Mouse (Mus musculus): ENCODE measurements around the gene Actrt2. TPM values are rescaled to one million over a fixed set of nuclear protein-coding genes. Genes with fewer than 3 reads are reported as not detected.
A peak's percentile ranks its signal among the peaks of the same experiment; 100 is the strongest.

Gene Actrt2
- total and polyA plus RNA-seq, 2 experiments: not detected

GRCm38 (mm10) chr4:154705681-154706080 is 38.0 kb upstream of the Actrt2 start:
- no peaks in the 10 kb centered on the region for H3K27me3 ChIP-seq (ENCODE audit: control insufficient read depth, insufficient read depth, low read length)
- no peaks in the 10 kb centered on the region for H3K79me2 ChIP-seq (ENCODE audit: control insufficient read depth, insufficient read depth, low read length)
- H3K9ac ChIP-seq (ENCODE audit: low read depth, low read length): no peak overlapping the region
- H3K4me3 ChIP-seq (ENCODE audit: insufficient read depth, low read depth, low read length): no peak overlapping the region
- 38% methylated on average over 4 of the region's 4 CpGs for WGBS
- H3K36me3 ChIP-seq (ENCODE audit: control insufficient read depth, insufficient read depth, low read length): no peaks in the 10 kb centered on the region
- no peaks in the 10 kb centered on the region for H3K4me1 ChIP-seq (ENCODE audit: control insufficient read depth, insufficient read depth, low read length)
- peak; percentile 74 for DNase-seq (ENCODE audit: extremely low read depth, low read depth, low spot score)
- TF ChIP-seq POLR2A (IDR thresholded peaks at IDR 0.05; ENCODE audit: extremely low read depth, insufficient read depth, low read length) (no peak), CTCF (IDR thresholded peaks at IDR 0.05; ENCODE audit: low read depth, low read length) (no peak)
- no peak overlapping the region for H3K27ac ChIP-seq (replicated peaks; ENCODE audit: insufficient read depth, low read depth, low read length)

- H3K36me3 ChIP-seq (ENCODE audit: control insufficient read depth, insufficient read depth, low read length): no peaks in the 10 kb centered on the region
- H3K79me2 ChIP-seq (ENCODE audit: control insufficient read depth, insufficient read depth, low read length): no peaks in the 10 kb centered on the region
- H3K4me3 ChIP-seq (ENCODE audit: insufficient read depth, low read depth, low read length): no peak overlapping the region
- no peak for DNase-seq (ENCODE audit: extremely low read depth, low read depth, low spot score)
- TF ChIP-seq POLR2A (IDR thresholded peaks at IDR 0.05; ENCODE audit: extremely low read depth, insufficient read depth, low read length) (no peak), CTCF (IDR thresholded peaks at IDR 0.05; ENCODE audit: low read depth, low read length) (no peak)
- no peak overlapping the region for H3K27ac ChIP-seq (replicated peaks; ENCODE audit: insufficient read depth, low read depth, low read length)
- H3K4me1 ChIP-seq (ENCODE audit: control insufficient read depth, insufficient read depth, low read length): no peaks in the 10 kb centered on the region
- no peaks in the 10 kb centered on the region for H3K27me3 ChIP-seq (ENCODE audit: control insufficient read depth, insufficient read depth, low read length)
- no peak overlapping the region for H3K9ac ChIP-seq (ENCODE audit: low read depth, low read length)
- WGBS: 76% methylated on average over 6 of the region's 6 CpGs
Observed at GRCm38 (mm10) chr4:154705056-154705455, 37.4 kb upstream of the Actrt2 start.

GRCm38 (mm10) chr4:154704591-154704990 is 36.9 kb upstream of the Actrt2 start:
- no peaks in the 10 kb centered on the region for H3K36me3 ChIP-seq (ENCODE audit: control insufficient read depth, insufficient read depth, low read length)
- no peak for TF ChIP-seq CTCF (IDR thresholded peaks at IDR 0.05; ENCODE audit: low read depth, low read length)
- no peak for TF ChIP-seq POLR2A (IDR thresholded peaks at IDR 0.05; ENCODE audit: extremely low read depth, insufficient read depth, low read length)
- no peaks in the 10 kb centered on the region for H3K27me3 ChIP-seq (ENCODE audit: control insufficient read depth, insufficient read depth, low read length)
- no peak overlapping the region for H3K27ac ChIP-seq (replicated peaks; ENCODE audit: insufficient read depth, low read depth, low read length)
- no peak overlapping the region for H3K9ac ChIP-seq (ENCODE audit: low read depth, low read length)
- no peak overlapping the region for H3K4me3 ChIP-seq (ENCODE audit: insufficient read depth, low read depth, low read length)
- WGBS: 89% methylated on average over 7 of the region's 7 CpGs
- H3K4me1 ChIP-seq (ENCODE audit: control insufficient read depth, insufficient read depth, low read length): no peaks in the 10 kb centered on the region
- no peak for DNase-seq (ENCODE audit: extremely low read depth, low read depth, low spot score)
- H3K79me2 ChIP-seq (ENCODE audit: control insufficient read depth, insufficient read depth, low read length): no peaks in the 10 kb centered on the region

DNA sequence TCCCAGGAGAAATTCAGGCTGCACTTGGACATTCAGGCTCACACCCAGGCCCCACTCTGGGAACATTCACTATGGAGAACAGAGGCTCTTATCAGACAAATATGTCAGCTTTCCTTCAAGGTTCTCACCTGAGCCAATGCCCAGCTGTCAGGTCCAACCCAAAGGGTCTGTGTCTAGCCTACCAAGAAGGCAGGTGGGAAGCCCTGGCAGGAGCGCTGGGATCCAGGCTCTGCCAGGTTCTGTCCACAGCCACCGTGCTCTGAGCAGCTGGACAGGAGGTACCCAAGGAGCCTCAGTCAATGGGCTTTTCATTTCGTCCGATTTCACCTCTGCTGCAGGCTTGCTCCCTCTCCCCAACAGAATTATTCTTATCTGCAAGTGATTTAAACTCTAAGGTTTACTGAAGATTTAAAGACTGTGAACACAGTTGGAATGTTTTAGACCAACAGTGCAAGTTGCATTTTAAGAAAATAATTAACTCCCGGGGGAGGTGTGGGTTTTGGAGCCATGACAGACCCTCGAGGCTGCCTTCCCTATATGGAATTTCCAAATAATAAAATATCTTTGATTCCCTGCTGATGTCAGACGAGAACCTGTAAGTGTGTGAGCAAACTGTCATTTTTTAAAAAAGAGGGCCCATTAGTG is 35.9 kb upstream of the Actrt2 start:
- TF ChIP-seq POLR2A (IDR thresholded peaks at IDR 0.05; ENCODE audit: extremely low read depth, insufficient read depth, low read length) (no peak), CTCF (IDR thresholded peaks at IDR 0.05; ENCODE audit: low read depth, low read length) (no peak)
- no peaks in the 10 kb centered on the region for H3K27me3 ChIP-seq (ENCODE audit: control insufficient read depth, insufficient read depth, low read length)
- no peak for DNase-seq (ENCODE audit: extremely low read depth, low read depth, low spot score)
- H3K79me2 ChIP-seq (ENCODE audit: control insufficient read depth, insufficient read depth, low read length): no peaks in the 10 kb centered on the region
- no peaks in the 10 kb centered on the region for H3K36me3 ChIP-seq (ENCODE audit: control insufficient read depth, insufficient read depth, low read length)
- WGBS: 70% methylated on average over 7 of the region's 7 CpGs
- H3K4me1 ChIP-seq (ENCODE audit: control insufficient read depth, insufficient read depth, low read length): no peaks in the 10 kb centered on the region
- no peak overlapping the region for H3K27ac ChIP-seq (replicated peaks; ENCODE audit: insufficient read depth, low read depth, low read length)
- no peak overlapping the region for H3K9ac ChIP-seq (ENCODE audit: low read depth, low read length)
- H3K4me3 ChIP-seq (ENCODE audit: insufficient read depth, low read depth, low read length): no peak overlapping the region

GRCm38 (mm10) chr4:154702931-154703330 is 35.3 kb upstream of the Actrt2 start:
- WGBS: 81% methylated on average over 7 of the region's 7 CpGs
- no peak for DNase-seq (ENCODE audit: extremely low read depth, low read depth, low spot score)
- Histone ChIP-seq H3K4me1 (ENCODE audit: control insufficient read depth, insufficient read depth, low read length) (no peaks in the 10 kb centered on the region), H3K9ac (ENCODE audit: low read depth, low read length) (no peak overlapping the region), H3K4me3 (ENCODE audit: insufficient read depth, low read depth, low read length) (no peak overlapping the region), H3K27me3 (ENCODE audit: control insufficient read depth, insufficient read depth, low read length) (no peaks in the 10 kb centered on the region), H3K36me3 (ENCODE audit: control insufficient read depth, insufficient read depth, low read length) (no peaks in the 10 kb centered on the region), H3K27ac (replicated peaks; ENCODE audit: insufficient read depth, low read depth, low read length) (no peak overlapping the region), H3K79me2 (ENCODE audit: control insufficient read depth, insufficient read depth, low read length) (no peaks in the 10 kb centered on the region)
- TF ChIP-seq CTCF (IDR thresholded peaks at IDR 0.05; ENCODE audit: low read depth, low read length) (no peak), POLR2A (IDR thresholded peaks at IDR 0.05; ENCODE audit: extremely low read depth, insufficient read depth, low read length) (no peak)

DNA sequence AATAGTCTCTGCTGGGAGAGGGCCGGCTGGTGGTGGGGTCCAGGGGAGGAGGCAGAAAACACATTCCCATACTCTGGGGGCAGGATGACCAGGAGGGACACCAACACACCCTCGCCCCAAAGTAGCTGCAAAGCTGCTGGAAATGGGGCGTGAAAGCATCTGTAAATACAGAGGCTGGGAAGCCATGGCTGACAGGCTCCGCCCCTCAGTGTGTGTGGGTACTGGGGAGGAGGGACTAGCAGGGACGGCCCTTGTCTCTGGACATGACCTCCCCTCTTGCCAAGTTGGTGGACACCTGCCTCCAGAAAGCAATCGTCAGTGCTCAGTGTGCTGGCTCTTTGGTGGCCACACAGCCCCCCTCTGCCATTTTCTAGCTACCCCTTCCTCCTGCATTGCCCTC is 34.5 kb upstream of the Actrt2 start:
- no peak for TF ChIP-seq CTCF (IDR thresholded peaks at IDR 0.05; ENCODE audit: low read depth, low read length)
- no peak for TF ChIP-seq POLR2A (IDR thresholded peaks at IDR 0.05; ENCODE audit: extremely low read depth, insufficient read depth, low read length)
- WGBS: 49% methylated on average over 6 of the region's 6 CpGs
- Histone ChIP-seq H3K27ac (replicated peaks; ENCODE audit: insufficient read depth, low read depth, low read length) (no peak overlapping the region), H3K27me3 (ENCODE audit: control insufficient read depth, insufficient read depth, low read length) (no peaks in the 10 kb centered on the region), H3K9ac (ENCODE audit: low read depth, low read length) (no peak overlapping the region), H3K79me2 (ENCODE audit: control insufficient read depth, insufficient read depth, low read length) (no peaks in the 10 kb centered on the region), H3K4me3 (ENCODE audit: insufficient read depth, low read depth, low read length) (no peak overlapping the region), H3K4me1 (ENCODE audit: control insufficient read depth, insufficient read depth, low read length) (no peaks in the 10 kb centered on the region), H3K36me3 (ENCODE audit: control insufficient read depth, insufficient read depth, low read length) (no peaks in the 10 kb centered on the region)
- DNase-seq (ENCODE audit: extremely low read depth, low read depth, low spot score): no peak
